Mouse (Mus musculus): ENCODE data around the gene Arhgap33.
"Not testable (repeated sequence)": the region's sequence is repeated elsewhere in the genome, so short reads cannot be mapped to it uniquely, and the experiment has no call there.

Arhgap33 gene

DNA sequence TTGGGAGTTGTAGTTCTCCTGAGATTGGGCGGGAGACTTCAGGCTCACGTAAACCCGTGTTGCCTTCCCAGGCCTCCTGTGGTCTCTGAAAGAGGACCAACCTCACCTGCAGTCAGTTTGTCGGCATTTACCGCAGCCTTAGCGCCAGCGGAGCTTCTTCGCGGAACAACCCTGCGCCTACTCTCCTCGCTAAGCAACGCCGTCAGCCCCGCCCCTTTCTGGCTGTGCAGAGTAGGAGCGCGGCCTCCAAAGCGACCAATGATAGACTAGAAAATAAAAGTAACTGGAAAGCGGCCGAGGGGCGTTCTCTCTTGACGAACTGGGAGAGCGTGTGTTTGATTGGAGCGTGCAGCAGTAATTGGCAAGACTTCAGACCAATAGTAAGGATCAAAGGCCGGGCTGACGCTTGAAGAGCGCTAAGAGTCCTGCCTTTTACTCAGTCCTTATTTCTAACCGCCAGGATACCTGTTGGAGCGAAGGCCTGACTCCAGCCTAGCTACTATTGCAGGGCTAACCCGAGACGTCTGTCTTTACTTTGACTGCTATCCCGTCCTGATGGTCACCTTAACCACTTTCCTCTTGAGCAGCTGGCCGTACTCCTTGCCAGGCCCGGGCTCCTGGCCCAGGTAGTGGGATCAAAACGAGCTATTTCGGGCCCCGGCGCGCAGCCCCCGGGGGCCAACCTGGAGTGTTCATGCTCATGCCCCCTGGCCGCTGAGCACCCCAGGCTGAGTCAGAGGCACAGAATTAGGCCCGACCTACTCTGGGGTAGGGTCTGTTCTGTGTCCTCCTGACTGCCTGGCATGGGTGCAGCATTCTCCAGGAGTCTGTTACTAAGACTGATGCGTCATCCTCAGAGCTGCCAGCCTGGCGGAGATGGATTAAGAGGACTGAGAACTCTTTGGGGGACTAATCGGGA is 17.5 kb upstream of the Arhgap33 start, which contains the start of the genes Hspb6 and Proser3:
TSS of gene Hspb6 (plus strand) at position 77 of the 919 bp plus-strand sequence.
TSS of gene Proser3 (minus strand) at position 198 of the 919 bp plus-strand sequence.
- DNase-seq: peak; percentile 98 to 99

DNA sequence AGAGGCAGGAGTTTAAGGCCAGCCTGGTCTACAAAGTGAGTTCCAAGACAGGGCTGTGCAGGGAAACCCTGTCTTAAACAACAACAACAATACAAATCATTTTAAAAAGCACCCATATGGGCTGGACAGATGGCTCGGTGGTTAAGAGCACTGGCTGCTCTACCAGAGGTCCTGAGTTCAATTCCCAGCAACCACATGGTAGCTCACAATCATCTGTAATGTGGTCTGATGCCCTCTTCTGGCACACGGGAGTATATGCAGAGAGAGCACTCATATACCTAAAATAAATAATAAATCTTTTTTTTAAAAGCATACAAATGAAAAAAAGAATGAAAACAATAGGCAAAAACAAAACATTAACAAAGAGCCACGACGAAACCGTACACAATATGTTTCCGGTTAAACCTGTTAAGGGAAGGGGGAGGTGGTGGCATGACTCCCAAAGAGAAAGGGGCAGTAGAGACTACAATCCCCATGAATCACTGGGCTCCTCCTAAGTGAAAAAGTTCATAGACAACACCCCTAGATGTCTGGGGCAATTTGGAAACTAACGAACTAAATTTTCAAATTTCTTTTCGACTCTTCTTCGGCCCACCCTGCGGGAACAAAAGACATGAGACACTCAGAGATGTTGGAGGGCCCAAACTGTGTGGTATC is 16.7 kb upstream of the Arhgap33 start:
- DNase-seq: peak in 1 of 2 experiments; percentile 72

DNA sequence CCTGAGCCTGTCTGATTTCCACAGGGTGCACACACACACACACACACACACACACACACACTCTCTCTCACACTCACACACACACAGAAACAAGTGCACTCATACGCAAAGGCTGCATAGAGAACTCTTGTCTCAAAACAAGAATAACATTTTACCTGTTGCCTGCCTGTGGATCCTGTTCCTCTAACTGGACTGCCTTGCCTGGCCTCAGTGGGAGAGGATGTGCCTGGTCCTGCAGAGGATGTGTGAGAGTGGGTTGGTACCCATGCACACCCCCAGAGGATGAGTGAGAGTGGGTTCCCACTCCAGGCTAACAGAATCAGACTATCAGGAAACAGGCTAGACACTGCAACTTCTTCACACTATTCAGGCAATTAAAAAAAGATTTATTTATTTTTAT is 15.7 kb upstream of the Arhgap33 start:
- no peak for DNase-seq

DNA sequence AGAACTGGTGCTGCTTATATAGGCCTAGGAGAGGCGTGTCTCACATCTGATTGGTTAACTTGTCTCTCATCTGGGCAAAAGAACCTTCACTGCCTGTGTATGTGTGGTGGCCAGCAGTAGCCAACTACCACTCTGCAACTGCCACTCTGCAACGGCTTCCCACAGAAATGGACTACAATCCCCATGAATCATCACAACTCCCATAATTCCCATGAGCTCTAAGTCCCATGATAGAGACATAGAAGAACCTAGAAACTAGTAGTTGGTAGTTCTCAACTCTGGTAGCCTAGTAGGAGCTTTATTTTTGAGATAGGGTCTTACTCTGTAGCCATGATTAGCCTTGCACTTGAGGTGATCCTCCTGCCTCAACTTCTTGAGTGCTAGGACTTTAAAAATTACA is 15.0 kb upstream of the Arhgap33 start:
- no peak for DNase-seq

DNA sequence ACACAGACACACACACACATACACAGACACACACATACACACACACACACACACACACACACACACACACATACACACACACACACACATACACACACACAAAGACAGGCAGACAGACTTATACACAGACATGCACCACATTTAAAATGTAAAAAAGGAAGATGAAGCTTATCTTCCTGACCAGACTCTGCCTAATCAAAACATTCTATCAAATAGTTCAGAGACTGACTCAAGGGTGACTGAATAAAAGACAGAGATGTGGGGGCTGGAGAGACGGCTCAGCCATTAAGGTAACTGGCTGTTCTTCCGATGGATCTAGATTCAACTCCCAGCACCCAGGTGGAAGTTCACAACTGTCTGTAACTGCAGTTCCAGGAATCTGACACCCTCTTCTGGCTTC is 9.5 kb upstream of the Arhgap33 start:
- no peak for DNase-seq

DNA sequence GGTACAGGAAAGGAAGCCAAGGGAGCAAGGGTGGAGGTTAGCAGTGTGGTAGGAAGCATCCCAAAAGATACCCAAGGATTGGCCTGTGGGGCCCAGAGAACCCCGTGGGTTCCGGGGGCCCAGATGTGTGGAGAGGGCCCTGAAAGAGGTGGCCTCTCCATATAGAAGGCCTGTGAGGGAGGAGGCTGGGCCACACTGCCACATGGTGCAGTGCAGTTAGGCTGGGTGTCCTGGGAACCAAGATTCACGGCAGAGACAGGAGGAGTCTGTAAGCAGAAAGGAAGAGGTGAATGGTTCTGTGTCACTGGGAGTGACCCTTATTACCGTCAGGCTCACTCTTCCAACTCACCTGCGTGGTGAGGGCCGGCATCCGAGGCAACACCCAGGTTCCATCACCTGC is 5.7 kb upstream of the Arhgap33 start:
- DNase-seq: no peak

DNA sequence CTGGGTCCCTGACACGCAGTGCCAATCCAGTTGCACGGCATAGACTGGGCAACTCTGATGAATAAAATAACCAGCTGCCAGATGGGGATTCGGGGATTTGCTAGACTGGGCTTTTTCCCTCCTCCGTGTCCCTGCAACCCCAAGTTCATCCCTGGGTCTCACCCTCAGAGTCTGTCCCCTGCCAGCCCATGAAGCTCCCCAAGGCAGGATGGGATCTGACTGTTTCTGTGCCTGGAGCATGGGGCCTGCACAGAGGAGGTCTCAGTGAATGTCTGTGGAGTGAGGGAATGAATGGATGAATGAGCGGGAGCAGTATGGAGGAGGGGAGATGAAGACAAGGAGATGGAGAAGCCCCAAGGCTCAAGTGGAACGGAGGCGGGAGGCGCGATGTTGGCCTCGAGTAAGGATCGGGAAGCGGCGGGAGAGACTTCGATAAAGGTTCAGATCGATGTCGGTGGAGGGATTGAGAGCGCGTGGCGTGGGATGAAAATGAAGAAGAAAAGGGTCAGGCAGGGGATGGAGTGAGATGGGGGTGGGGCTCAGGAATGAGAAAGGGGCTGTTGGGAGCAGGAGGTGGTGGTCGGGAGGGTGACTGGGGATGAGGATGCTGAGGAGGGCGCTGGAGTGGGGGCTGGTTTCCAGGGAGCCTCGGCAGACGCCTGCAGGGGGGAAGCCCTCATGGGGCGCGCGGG is 773 bp downstream of the Arhgap33 start:
- DNase-seq: peak in 1 of 2 experiments; percentile 33

DNA sequence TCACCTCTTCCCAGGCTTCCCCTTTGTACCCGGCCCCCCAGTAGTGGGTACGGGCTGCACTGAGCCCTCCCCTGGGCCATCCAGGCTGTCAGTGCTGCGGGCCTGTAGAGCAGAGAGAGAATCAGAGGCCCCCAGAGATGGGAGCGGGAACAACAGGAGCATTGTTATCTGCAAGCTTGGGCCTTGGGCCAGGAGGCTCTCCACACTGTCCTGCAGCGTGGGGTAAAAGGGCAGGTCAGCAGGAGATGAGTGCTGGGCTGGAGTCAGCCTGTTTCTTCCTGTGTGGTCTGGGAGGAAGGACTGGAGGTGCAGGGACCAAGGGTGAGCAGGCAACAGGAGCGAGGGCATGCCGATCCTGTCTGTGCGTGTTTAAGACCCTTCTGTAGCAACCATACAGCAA is 1.9 kb downstream of the Arhgap33 start:
- peak in 1 of 2 experiments; percentile 44 for DNase-seq

GRCm38 (mm10) chr7:30531291-30531815 is 3.5 kb downstream of the Arhgap33 start:
- no peak for DNase-seq

GRCm38 (mm10) chr7:30526981-30527380 is 7.9 kb downstream of the Arhgap33 start:
- no peak for DNase-seq

DNA sequence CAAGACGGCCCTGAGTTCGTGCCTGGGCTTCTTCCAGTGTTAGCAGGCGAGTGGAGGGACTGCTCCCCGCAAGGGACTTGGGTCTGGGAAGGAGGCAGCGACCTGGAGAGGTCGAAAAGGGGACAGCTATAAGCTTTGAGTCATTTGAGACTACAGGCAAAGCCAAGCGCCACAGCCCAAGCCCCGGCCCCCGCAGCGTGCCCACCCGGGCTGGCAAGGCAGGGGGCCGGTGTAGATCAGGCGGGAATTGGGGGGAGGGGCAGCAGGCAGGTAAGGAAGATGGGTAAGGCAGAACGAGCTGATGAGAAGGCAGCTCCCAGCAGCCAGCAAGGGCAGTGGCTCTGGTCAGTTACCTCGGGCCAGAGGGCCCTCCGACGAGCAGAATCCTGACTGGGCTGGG is 8.5 kb downstream of the Arhgap33 start:
- no peak for DNase-seq

DNA sequence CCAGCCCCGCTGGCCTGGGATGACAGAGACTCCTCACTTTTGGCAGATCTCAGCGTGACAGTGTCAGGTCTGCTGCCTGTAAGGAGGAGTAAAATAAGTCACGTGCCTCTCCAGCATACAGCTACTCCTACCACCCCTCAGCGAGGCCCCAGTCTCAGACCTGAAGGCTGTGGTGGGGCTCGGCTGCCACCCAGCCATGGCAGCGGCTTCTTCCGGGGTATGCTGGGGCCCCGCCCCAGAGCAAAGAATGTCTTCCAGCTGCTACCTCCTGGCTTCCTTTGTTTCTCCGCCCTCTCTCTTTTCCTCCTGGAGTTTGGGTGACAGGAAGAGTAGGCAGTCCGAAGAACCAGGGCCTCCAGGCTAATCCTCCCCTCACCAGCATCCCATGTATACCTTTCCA is 8.9 kb downstream of the Arhgap33 start:
- no peak for DNase-seq

DNA sequence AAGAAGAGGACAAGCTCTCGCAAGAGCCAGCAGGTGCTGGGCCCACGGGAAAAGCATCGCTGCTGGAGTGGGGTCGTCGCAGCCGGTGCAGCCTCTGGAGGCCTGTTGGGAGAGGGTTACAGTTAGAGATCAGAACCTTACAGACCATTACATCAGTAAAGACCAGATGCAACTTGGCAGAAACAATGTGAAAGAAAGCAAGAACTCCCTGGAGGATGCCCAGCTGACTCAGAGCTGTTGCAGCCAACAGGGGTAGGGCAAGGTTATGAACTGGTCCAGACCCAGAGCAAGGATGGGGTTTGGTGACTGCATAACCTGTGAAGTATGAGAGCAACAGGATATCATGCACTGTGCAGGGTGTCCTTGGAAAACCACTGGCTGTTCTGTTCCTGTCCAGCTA is 10.4 kb downstream of the Arhgap33 start:
- no peak for DNase-seq

GRCm38 (mm10) chr7:30522871-30523270 is 12.0 kb downstream of the Arhgap33 start:
- DNase-seq: no peak

DNA sequence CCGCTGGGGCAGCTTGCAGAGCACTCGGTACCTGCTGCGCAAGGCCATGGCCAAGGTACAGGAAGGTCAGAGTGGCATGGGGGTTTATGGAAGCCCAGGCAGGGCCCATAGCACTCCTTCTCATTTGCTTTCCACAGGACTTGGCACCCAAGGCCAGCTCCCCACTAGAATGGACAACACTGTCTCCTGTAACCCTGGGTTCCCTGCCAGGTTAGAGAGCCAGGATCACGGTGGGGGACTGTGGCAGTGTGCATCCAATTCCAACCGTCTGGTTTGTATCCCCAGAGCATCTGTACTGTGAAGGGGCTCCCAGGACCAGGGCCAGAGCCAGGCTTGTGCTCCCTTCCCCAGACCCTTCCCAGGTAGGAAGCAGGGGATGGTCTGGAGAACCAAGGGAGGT is 14.0 kb downstream of the Arhgap33 start:
- DNase-seq: peak; percentile 75 to 77

- DNase-seq: peak; percentile 38 to 66
Measured at GRCm38 (mm10) chr7:30520396-30520795, 14.5 kb downstream of the Arhgap33 start.

DNA sequence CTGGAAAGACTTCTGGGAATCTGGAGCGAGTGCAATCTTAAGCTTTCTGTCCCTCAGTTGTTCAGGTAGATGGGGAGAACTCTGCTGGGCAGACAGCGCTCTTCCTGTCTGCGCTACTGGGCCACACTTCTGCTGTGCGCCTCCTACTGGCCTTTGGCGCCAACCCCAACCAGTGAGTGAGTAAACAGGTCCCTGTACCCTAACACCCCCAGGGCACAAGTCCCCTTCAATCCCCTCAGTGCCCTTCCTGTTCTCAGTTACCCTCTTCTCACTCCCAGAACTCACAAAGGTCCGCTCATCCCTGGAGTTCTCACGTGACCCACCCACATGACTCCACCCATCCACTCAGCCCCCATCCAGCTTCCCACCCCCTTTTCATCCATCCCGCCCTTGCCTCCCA is 16.5 kb downstream of the Arhgap33 start:
- no peak for DNase-seq

GRCm38 (mm10) chr7:30515003-30515760 is 19.7 kb downstream of the Arhgap33 start:
- DNase-seq: no peak

GRCm38 (mm10) chr7:30508061-30508460 is 26.8 kb downstream of the Arhgap33 start:
- no peak for DNase-seq

- DNase-seq: peak in 1 of 2 experiments; percentile 20
Measured at GRCm38 (mm10) chr7:30501159-30501558, 33.7 kb downstream of the Arhgap33 start.

DNA sequence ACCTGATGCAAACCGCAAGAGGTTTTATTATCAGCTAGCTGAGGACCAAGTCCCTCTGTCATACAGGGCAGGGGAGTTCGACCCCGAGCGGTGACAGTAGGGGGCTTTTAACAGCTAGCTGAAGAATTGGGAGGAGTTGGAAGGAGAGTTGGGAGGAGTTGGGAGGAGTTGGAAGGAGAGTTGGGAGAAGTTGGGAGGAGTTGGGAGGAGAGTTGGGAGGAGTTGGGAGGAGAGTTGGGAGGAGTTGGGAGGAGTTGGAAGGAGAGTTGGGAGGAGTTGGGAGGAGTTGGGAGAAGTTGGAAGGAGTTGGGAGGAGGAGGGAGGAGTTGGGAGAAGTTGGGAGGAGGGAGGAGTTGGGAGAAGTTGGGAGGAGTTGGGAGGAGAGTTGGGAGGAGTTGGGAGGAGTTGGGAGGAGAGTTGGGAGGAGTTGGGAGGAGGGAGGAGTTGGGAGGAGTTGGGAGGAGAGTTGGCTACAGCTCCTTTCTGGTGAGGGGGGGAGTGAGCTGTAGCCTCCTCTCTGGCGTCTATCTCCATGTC is 39.3 kb downstream of the Arhgap33 start:
- DNase-seq: not testable (repeated sequence)

DNA sequence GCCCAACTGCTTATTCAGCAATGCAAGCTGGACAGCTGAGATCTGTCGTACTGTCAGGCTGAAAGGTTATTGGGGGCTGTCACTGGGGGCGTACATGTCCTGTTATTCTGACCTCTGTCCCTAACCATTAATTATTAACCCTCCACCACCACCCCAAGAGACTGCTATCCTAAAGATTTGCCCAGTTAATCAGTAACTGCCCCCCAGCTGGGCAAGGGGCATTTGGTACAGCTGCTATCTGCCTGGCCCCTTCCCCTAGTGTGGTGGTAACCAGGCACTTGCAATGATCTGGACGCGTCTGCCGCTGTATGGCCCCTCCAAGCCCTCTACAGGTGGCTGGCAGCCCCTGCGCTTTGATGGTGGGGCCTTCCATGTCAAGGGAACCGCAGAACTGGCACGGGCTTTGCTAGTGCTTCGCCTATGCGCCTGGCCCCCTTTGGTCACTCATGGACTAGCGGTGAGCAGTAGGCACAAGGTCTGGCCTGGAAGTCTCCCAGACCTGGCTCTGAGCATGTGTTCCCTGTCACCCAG is 41.4 kb downstream of the Arhgap33 start, which contains the start of gene Prodh2:
TSS of gene Prodh2 (plus strand) at position 222 of the 531 bp plus-strand sequence.
- DNase-seq: peak in 1 of 2 experiments; percentile 23
